Mouse (Mus musculus) forebrain, embryonic 12.5 days (tissue): ENCODE measurements around the gene Glis1. TPM values are rescaled to one million over a fixed set of nuclear protein-coding genes. Genes with fewer than 3 reads are reported as not detected.
"Not testable (repeated sequence)": the region's sequence is repeated elsewhere in the genome, so short reads cannot be mapped to it uniquely, and the experiment has no call there.

Experiments
- ATAC-seq: fragments of 200-750 bp; cut with Nextera tagmentation; 2 replicates; pipeline ENCODE4 v1.8.0; 2017; ENCODE audit warnings: moderate TSS enrichment; ENCODE audit not compliant: low FRiP score
- H3K27ac ChIP-seq: fragments of 300-500 bp; sonication (generic); 2 replicates; pipeline ENCODE4 v1.5.1; 2016; ENCODE audit warnings: mild to moderate bottlenecking
- H3K27me3 ChIP-seq: fragments of 300-500 bp; sonication (generic); 2 replicates; pipeline ENCODE4 v1.6.1; 2016; ENCODE audit warnings: mild to moderate bottlenecking
- H3K36me3 ChIP-seq: fragments of 300-500 bp; sonication (generic); replicated peaks from 2 replicates; pipeline ENCODE4 v1.6.1; 2016; ENCODE audit warnings: mild to moderate bottlenecking
- H3K4me1 ChIP-seq: fragments of 300-500 bp; sonication (generic); 2 replicates; pipeline ENCODE4 v1.6.1; 2016
- H3K4me2 ChIP-seq: fragments of 300-500 bp; sonication (generic); 2 replicates; pipeline ENCODE4 v1.6.1; 2016; ENCODE audit warnings: mild to moderate bottlenecking, moderate library complexity
- H3K4me3 ChIP-seq: fragments of 300-500 bp; sonication (generic); replicated peaks from 2 replicates; pipeline ENCODE4 v1.5.1; 2016; ENCODE audit warnings: mild to moderate bottlenecking
- H3K9ac ChIP-seq: fragments of 300-500 bp; sonication (generic); 2 replicates; pipeline ENCODE4 v1.6.1; 2016; ENCODE audit warnings: mild to moderate bottlenecking
- H3K9me3 ChIP-seq: fragments of 300-500 bp; sonication (generic); 2 replicates; pipeline ENCODE4 v1.6.1; 2016
- WGBS: fragments of 180-500 bp; shearing (Covaris S2); methylation state at CpG from one replicate; pipeline ENCODE4 v1.1.7; 2016; 5-methylcytosine and 5-hydroxymethylcytosine counted together
- polyA plus RNA-seq: library from polyadenylated mRNA; unstranded; fragments of >200 nt; fragmentation: Nextera tagmentation; extraction: Ambion mirVana; gene quantifications from 2 replicates; pipeline ENCODE4 v1.2.1, GENCODE M21; 2016

Gene Glis1
- polyA plus RNA-seq, 1 experiment from 2014 or later: 3.8 TPM

- Histone ChIP-seq H3K4me3 (no peak overlapping the region), H3K4me2 (peak overlapping the region; percentile 8; the same call in 1 of the 2 replicates), H3K27me3 (0 out of 2 replicates have a peak, but pooled peaks cover 2% of the 10 kb centered on the region), H3K9me3 (no peaks in the 10 kb centered on the region), H3K27ac (0 out of 2 replicates have a peak overlapping the region, but pooled peaks have one; percentile 25), H3K4me1 (peaks cover 22% of the 10 kb centered on the region), H3K9ac (no peak overlapping the region), H3K36me3 (no peaks in the 10 kb centered on the region)
- peak; percentile 80 for ATAC-seq
- WGBS: 13% methylated on average over 10 of the region's 10 CpGs
These were observed 163.6 kb downstream of the Glis1 start for GRCm38 (mm10) chr4:107597898-107598580.

DNA sequence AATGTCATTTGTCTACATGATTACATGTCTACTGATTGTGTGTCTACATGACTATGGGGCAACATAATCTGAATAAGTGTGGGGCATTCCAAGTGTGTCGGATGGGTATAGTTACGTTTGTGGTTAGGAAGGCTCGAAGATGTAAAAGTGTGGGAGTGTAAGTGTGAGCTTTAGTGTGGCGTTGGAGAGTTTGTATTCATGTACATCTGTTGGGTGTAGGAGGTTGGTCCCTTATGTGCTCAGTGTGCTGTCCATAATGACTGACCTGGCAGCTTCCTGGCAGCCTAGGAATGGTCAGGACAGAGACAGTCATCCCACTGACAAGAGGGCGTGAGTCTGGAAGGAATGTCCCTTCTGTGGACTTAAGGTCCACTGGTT lies 164.2 kb downstream of the Glis1 start:
- Histone ChIP-seq H3K27ac (0 out of 2 replicates have a peak overlapping the region, but pooled peaks have one; percentile 25), H3K4me1 (peaks cover 22% of the 10 kb centered on the region)
- WGBS: 92% methylated on average over 5 of the region's 5 CpGs
- not testable (repeated sequence) for H3K9ac ChIP-seq, ATAC-seq, H3K4me2 ChIP-seq, H3K9me3 ChIP-seq, H3K27me3 ChIP-seq, H3K4me3 ChIP-seq, H3K36me3 ChIP-seq

DNA sequence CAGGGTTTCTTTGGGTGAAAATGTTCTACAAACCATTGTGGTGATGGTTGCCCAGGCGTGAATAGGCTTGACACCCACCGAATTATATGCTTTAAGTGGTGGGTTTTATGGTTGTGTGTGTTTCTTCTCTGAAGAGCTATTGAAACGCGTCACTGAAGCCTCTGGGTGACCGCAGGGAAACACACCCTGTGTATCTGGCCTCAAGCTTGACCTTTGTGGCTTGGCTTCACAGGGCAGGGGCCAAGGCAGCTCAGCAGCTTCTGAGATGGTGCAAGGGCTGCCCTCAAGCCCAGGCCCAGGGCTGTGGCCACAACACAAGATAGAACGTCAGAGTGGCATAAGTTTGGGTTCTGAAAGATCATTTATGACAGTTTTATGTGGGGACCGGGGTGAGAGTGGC lies 167.9 kb downstream of the Glis1 start:
- Histone ChIP-seq H3K4me1 (peaks cover 18% of the 10 kb centered on the region), H3K9me3 (no peaks in the 10 kb centered on the region), H3K4me2 (no peak overlapping the region), H3K27me3 (peaks cover 10% of the 10 kb centered on the region; the same call in 1 of the 2 replicates), H3K36me3 (no peaks in the 10 kb centered on the region), H3K9ac (no peak overlapping the region), H3K27ac (no peak overlapping the region), H3K4me3 (no peak overlapping the region)
- ATAC-seq: no peak
- 77% methylated on average over 7 of the region's 7 CpGs for WGBS

DNA sequence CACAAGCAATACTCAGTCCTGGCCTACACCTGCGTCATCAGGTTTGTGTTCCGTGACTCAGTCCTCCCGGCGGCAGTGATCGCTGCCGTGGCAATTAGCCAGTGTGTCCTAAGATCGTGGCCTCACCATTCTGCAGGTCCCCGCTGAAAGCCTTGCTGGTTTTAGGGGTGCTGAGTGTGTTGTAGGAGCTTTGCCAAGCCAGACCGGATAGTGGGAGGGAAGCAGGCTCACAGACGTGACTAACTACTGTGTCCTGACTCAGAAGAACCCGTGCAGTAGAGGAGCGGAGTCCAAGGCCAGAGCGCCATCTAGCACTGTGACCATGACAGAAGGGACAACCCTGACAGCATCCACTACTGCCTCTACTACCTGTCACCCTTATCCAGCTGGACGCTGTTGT lies 168.4 kb downstream of the Glis1 start:
- no peak overlapping the region for H3K4me2 ChIP-seq
- H3K4me1 ChIP-seq: peaks cover 13% of the 10 kb centered on the region
- no peak overlapping the region for H3K9ac ChIP-seq
- ATAC-seq: no peak
- peaks cover 10% of the 10 kb centered on the region; the same call in 1 of the 2 replicates for H3K27me3 ChIP-seq
- WGBS: 88% methylated on average over 14 of the region's 14 CpGs
- no peak overlapping the region for H3K4me3 ChIP-seq
- no peak overlapping the region for H3K27ac ChIP-seq
- no peaks in the 10 kb centered on the region for H3K9me3 ChIP-seq
- no peaks in the 10 kb centered on the region for H3K36me3 ChIP-seq

GRCm38 (mm10) chr4:107603208-107603607 lies 168.8 kb downstream of the Glis1 start:
- Histone ChIP-seq H3K27me3 (peaks cover 10% of the 10 kb centered on the region; the same call in 1 of the 2 replicates), H3K27ac (no peak overlapping the region), H3K9ac (no peak overlapping the region), H3K36me3 (no peaks in the 10 kb centered on the region), H3K9me3 (no peaks in the 10 kb centered on the region), H3K4me2 (no peak overlapping the region), H3K4me3 (no peak overlapping the region), H3K4me1 (peaks cover 9% of the 10 kb centered on the region)
- WGBS: 89% methylated on average over 7 of the region's 7 CpGs
- no peak for ATAC-seq

DNA sequence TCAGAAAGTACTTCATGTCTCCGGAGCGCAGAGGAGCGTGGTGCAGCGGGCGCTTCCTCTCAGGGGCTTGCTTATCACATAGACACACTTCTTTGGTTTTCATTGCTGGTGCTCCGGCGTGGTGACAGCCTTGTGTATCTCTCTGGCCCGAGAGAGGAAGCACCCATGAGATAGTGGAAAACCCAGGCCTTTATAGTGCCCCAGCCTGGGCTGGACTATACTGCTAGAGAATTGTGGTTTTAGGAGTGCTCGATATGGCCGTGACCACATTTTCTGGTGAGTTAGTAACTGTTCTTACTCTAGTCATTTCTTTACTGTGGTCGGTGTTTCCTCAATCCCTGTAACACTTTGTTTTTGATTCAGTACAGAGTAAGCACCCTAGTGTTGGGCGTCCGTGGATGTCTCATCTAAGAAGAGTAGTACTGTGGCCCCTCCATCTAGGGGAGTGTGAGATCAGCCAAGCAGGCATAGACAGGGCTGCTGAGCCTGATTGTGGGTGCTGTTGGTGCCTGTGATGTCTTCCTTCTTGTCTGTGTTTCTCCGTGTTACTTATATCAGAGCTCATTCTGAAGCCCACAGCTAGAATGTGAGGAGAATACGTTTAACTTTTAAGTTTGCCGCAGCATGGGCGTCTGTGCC lies 171.7 kb downstream of the Glis1 start:
- Histone ChIP-seq H3K27me3 (peaks cover 7% of the 10 kb centered on the region; the same call in 1 of the 2 replicates), H3K36me3 (no peaks in the 10 kb centered on the region), H3K4me1 (peaks cover 5% of the 10 kb centered on the region), H3K9ac (no peak overlapping the region), H3K4me3 (no peak overlapping the region), H3K9me3 (no peaks in the 10 kb centered on the region), H3K4me2 (no peak overlapping the region), H3K27ac (no peak overlapping the region)
- WGBS: 83% methylated on average over 17 of the region's 17 CpGs
- no peak for ATAC-seq

DNA sequence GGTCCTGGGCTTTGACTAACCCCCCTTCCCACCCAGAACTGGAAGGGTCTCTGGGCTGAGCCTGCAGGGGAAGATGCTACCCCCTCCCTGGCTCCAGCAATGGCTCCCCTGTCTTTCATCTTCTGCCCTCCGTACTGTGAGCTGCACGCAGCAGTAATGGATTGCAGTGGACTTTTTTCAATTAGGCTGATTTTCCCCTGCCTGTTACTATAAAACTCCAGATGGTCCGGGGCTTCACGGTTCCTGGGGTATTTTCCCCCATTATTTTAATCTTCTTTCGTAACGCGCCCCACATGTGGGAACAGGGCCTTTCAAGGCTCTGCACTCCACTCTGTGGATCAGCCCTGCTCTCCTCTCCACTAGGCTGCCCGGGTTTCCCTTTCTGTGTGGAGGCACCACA lies 175.4 kb downstream of the Glis1 start:
- H3K4me1 ChIP-seq: peaks cover 5% of the 10 kb centered on the region
- no peaks in the 10 kb centered on the region for H3K9me3 ChIP-seq
- H3K9ac ChIP-seq: no peak overlapping the region
- whole genome bisulfite sequencing: 76% methylated on average over 8 of the region's 8 CpGs
- no peak overlapping the region for H3K4me3 ChIP-seq
- peaks cover 5% of the 10 kb centered on the region; the same call in 1 of the 2 replicates for H3K27me3 ChIP-seq
- no peak overlapping the region for H3K4me2 ChIP-seq
- H3K27ac ChIP-seq: no peak overlapping the region
- no peaks in the 10 kb centered on the region for H3K36me3 ChIP-seq
- no peak for ATAC-seq

GRCm38 (mm10) chr4:107611888-107612650 lies 177.7 kb downstream of the Glis1 start:
- Histone ChIP-seq H3K9me3 (no peaks in the 10 kb centered on the region), H3K4me1 (no peaks in the 10 kb centered on the region), H3K27ac (no peak overlapping the region), H3K4me2 (no peak overlapping the region), H3K36me3 (no peaks in the 10 kb centered on the region), H3K9ac (no peak overlapping the region), H3K4me3 (no peak overlapping the region), H3K27me3 (no peaks in the 10 kb centered on the region)
- ATAC-seq: no peak
- WGBS: 81% methylated on average over 9 of the region's 9 CpGs

- ATAC-seq: no peak
- 77% methylated on average over 5 of the region's 6 CpGs for WGBS
- no peak overlapping the region for H3K4me2 ChIP-seq
These were observed 183.3 kb downstream of the Glis1 start for GRCm38 (mm10) chr4:107617596-107618230.

GRCm38 (mm10) chr4:107619487-107619886 lies 185.1 kb downstream of the Glis1 start:
- Histone ChIP-seq H3K36me3 (no peaks in the 10 kb centered on the region), H3K4me3 (no peak overlapping the region), H3K9ac (no peak overlapping the region), H3K4me2 (no peak overlapping the region), H3K27me3 (no peaks in the 10 kb centered on the region), H3K27ac (no peak overlapping the region), H3K4me1 (peaks cover 5% of the 10 kb centered on the region; the same call in 1 of the 2 replicates), H3K9me3 (no peaks in the 10 kb centered on the region)
- WGBS: 95% methylated on average over 7 of the region's 7 CpGs
- no peak for ATAC-seq

More at GRCm38 (mm10) chr4:107617596-107618230, 183.3 kb downstream of the Glis1 start:
- Histone ChIP-seq H3K4me3 (no peak overlapping the region), H3K9me3 (no peaks in the 10 kb centered on the region), H3K36me3 (no peaks in the 10 kb centered on the region), H3K27ac (no peak overlapping the region), H3K9ac (no peak overlapping the region), H3K27me3 (no peaks in the 10 kb centered on the region), H3K4me1 (peaks cover 5% of the 10 kb centered on the region; the same call in 1 of the 2 replicates)

- Histone ChIP-seq H3K9ac (no peak overlapping the region), H3K4me1 (peaks cover 12% of the 10 kb centered on the region), H3K27me3 (no peaks in the 10 kb centered on the region), H3K27ac (no peak overlapping the region), H3K4me2 (no peak overlapping the region), H3K36me3 (no peaks in the 10 kb centered on the region), H3K4me3 (no peak overlapping the region), H3K9me3 (no peaks in the 10 kb centered on the region)
- 70% methylated on average over 5 of the region's 5 CpGs for WGBS
- no peak for ATAC-seq
These were observed 187.0 kb downstream of the Glis1 start for GRCm38 (mm10) chr4:107621366-107621765.

- H3K36me3 ChIP-seq: no peaks in the 10 kb centered on the region
- no peak overlapping the region for H3K9ac ChIP-seq
- 75% methylated on average over 6 of the region's 6 CpGs for WGBS
- no peaks in the 10 kb centered on the region for H3K27me3 ChIP-seq
- no peak overlapping the region for H3K4me2 ChIP-seq
- H3K4me3 ChIP-seq: no peak overlapping the region
- ATAC-seq: no peak
- peaks cover 12% of the 10 kb centered on the region for H3K4me1 ChIP-seq
- H3K9me3 ChIP-seq: no peaks in the 10 kb centered on the region
- no peak overlapping the region for H3K27ac ChIP-seq
These were observed 187.9 kb downstream of the Glis1 start for GRCm38 (mm10) chr4:107622296-107622695.
